Mouse (Mus musculus) left cerebral cortex, postnatal 25 days (tissue): ENCODE data around the gene Ulk3. TPM values are rescaled to one million over a fixed set of nuclear protein-coding genes. Genes with fewer than 3 reads are reported as not detected.

Experiments
- DNase-seq, 2 experiments: peaks; one replicate each; pipeline ENCODE4 v3.0.0; 2022; ENCODE audit warnings: low spot score in 2 of 2, mixed read lengths in 1 of 2
- intact Hi-C: fragments of 180-260 bp; cut with DNase I; formaldehyde crosslinking; loops from one replicate; pipeline ENCODE4 v1.15.1; 2025
- total RNA-seq, 2 experiments: library from RNA; stranded (reverse); gene quantifications; 2 replicates each; pipeline ENCODE4 v1.2.3; 2021

Gene Ulk3
- total RNA-seq, 2 experiments from 2014 or later = 25.5 to 34.4 TPM

DNA sequence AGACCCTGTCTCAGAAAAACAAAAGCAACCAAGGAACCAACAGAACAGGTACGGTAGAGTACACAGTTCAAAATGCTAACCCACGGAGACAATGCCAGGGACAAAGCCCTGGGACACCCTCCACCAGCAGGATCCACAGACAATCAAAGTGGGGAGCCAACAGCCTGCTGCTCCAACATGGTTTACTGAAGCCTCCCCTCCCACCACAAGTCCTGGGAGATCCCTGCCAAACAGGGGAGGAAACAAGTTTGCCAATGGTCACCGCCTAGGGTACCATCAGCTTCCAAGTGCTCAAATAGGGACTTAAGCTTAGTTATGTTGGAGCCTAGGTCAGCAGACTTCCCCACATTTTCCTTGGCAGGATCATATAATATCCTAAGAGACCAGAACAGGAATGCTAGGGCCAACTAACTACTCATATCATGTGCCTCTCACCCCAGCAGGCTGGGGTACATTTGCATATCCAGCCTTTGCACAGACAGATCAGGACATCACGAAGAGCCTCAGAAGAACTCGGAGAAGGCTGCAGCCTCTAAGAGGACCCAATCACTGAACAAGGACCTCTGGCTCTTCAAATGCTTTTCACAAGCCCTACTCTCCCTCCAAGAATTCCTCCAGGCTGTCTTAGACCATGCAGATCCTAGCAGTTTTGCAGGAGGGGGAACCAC lies 50.5 kb downstream of the Ulk3 start:
- DNase-seq = no peak
- intact Hi-C loops = no loop called here

DNA sequence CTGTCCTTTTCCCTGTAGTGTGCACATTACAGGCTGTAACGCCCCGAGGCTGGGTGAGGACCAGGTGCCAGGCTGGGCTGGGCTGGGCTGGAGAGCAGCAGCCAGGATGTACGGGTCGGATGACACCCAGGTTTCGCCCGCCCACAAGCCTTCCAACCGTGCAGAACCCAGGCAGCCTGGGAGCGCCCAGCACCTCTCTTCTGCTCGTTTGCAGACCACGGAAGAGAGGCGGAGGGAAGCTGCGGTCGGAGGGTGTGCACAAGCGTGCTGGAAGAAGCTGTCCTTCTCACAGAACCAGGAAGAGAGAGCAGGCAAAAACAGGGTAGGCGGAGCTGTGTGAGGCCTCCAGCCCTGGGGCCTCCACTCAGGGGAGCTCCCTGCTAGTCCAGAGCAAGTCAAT lies 51.1 kb downstream of the Ulk3 start:
- intact Hi-C loops = no loop called here
- DNase-seq = peak; percentile 45 to 47

DNA sequence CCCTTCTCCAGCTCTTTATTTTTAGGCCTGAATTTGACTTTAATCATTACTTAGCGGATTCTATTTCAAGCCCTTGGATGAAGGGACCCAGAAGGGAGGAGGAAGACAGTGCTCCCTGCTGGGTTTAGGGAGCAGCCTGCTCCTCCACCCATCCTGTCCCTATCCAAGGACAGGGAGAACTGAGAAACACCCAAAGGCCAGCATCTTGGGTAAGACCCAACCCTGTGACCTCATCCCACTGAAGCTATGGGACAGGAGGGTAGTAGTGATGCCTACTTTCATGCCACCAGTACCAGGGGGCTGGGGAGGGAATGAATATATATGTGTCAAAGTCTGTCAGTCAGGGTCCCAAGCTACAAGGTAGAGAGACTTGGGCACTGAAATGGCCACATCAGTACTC lies 51.8 kb downstream of the Ulk3 start:
- DNase-seq = no peak
- intact Hi-C loops = no loop called here

DNA sequence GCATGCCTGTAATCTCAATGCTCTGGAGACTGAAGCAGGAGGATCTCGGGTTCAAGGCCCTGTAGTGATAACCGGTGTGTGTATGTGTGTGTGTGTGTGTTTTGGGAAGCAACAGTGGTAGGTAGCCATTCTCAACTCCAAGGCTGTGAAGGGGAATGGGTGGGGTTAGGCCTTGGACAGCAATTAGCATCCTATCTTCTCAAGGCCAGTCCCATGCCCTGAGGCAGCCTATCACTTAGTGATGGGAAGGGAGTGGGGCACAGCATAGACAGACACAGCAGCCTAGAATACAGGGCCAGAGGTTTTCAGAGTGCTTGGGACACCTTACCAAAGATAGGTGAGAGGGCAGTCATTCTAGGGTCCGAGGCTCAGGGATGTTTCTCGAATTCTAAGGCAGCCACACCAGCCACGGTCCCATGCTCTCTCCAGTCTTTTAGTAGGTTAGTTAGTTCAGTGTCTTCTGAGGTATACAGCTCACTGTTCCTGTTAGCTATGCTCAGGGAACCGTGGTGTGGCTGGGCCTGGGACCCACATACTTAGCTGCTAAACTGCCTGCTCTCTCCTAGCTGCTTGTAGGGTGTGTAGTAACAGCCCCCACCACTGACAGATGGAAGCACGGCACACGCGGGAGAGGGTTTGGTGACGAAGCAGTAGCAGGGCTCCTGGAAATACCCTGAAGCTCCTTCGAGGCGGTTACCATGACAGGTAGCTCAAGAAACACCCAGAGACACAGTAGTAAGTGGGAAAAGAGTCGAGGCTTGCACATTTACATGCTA lies 52.7 kb downstream of the Ulk3 start:
- intact Hi-C loops = no loop called here
- DNase-seq = peak in 1 of 2 experiments; percentile 58

DNA sequence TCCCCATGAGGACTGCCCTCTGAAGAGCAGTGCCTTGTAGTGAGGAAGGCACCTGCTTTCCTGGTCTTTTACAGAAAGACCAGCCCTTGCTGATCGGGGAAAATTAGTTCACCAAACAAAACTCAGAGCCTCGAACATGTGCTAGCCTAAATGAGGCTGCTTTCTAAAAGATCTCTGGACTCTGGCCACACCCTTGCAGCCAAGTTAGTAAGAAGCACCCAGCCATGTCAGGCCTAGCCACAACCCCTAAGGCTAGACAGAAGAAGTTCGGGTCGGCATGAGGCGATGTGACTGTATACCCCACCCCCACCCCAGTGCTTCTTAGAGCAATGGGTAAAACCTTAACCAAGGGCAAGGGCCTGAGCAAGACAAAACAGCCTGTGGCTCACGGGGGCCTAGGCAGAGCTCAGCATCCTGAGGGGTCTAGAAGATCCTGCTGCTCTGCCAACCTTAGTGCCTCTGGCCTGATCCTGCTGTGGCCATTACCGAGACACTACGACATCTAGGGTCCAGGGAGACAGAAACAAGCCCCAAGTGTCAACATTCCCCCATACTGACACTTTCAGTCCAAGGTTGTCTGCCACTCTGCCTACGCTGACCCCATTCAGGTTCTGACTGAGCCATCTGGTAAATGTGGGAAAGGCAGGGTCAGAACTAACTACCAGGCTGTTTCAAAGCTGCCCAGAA lies 54.1 kb downstream of the Ulk3 start:
- intact Hi-C loops = no loop called here
- no peak for DNase-seq

DNA sequence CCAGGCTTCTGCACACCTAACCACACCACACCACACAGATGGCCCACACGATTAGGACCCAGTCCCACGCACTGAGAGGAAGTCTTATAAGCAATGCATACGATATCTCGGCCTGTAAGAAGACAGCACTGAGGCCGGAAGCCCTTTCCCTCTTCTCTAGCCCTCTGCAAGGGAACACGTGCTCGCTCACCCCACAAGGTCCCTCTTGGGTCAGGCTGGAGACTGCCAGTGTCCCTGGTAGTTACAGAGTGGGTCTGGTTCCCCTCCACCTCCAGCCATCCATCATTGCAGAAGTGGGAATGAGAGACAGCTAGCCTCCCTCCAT lies 54.6 kb downstream of the Ulk3 start:
- DNase-seq = no peak
- intact Hi-C loops = loop anchor here (2.0 kb wide), 1 partner anchor 15 kb away; no protein-coding TSS in a partner anchor

DNA sequence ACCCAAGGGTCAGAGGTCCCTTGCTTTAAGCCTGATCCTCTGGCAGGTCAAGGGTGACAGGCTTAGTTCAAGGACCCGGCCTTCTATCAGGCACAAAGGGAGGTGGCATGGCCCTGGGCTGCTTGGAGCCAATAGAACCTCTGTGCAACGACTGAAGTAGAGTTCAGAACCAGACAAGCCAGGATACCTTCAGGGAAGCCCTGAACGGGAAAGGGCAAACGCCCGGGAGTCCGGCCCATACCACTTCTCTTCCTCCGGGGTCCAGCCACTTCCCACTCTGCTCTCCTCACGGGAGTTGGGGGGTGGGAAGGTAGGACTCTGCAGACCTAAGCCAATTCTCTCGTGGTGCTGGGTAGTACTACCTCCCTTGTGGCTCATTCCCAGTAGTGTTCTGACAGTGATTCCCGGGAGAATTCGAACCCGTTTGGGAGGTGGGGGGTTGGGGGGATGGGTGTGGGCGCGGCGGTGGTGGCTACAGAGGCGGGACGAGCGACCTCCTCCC lies 55.2 kb downstream of the Ulk3 start:
- no peak for DNase-seq
- intact Hi-C loops = loop anchor here (2.0 kb wide), 1 partner anchor 16 kb away; no protein-coding TSS in a partner anchor

DNA sequence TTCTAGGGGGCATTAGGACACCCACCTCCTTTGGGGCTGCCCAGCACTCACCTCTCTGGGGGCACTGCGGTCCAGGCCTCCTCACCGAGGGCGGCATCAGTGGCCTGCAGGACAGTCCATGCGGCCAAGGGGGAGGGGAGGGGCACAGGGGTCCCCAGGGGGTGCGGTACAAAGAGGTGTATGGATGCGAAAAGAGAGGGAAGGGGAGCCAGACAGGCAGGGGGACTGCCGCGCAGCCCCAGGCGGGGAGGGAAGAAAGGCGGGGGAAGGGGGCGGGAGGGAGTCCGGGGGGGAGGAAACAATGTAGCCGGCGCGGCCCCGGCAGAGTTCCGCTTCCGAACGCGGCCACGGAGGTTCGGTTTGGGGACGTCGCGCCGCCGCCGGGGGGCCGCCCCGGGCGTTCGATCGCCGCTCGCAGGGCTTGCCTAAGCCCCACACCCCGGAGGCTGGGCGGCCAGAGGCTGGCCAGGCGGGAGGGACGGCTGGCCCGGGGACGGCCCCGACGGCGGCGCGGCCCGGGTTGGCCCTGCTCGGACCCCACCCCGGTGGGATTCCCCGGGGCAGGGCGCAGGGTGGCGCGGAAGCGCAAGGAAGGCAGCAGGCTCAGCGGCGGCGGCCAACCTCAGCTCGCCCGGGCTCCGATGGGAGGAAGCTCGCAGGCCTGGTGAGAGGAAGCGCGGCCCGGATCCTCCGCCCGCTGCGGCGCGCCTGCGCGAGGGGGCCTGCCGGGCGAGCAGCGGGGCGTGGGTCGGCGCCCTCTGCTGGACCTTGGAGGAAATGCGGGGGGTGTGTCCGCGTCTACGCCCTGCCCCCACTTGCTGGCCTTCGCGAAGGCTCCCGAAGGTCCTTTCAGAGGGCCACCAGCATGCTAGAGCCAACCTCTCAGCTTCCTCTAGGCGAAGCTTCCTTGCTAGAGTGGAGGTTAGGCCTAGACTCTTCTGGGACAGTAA lies 56.0 kb downstream of the Ulk3 start:
- peak; percentile 91 to 92 for DNase-seq
- intact Hi-C loops = loop anchor here (2.0 kb wide), 1 partner anchor 16 kb away; no protein-coding TSS in a partner anchor

Other genes with a start within 250 kb of the Ulk3 start
- 10 to 100 TPM; 15.5 to 16.5 TPM for gene Ppcdc, start 149.3 kb upstream of the Ulk3 start, total RNA-seq
- gene Scamp5, start 121.4 kb upstream of the Ulk3 start, total RNA-seq = 100 to 1,000 TPM; 403 to 415 TPM
- 10 to 100 TPM; 15.6 to 16.1 TPM for gene Rpp25, start 85.4 kb upstream of the Ulk3 start, total RNA-seq
- 100 to 1,000 TPM; 423 to 447 TPM for gene Cox5a, start 68.2 kb upstream of the Ulk3 start, total RNA-seq
- 10 to 100 TPM; 20.6 to 23.5 TPM for gene Fam219b, start 51.9 kb upstream of the Ulk3 start, total RNA-seq
- 10 to 100 TPM; 68.9 to 74.9 TPM for gene Mpi, start 36.7 kb upstream of the Ulk3 start, total RNA-seq
- gene Scamp2, start 28.5 kb upstream of the Ulk3 start, total RNA-seq = 10 to 100 TPM; 22.5 to 25.6 TPM
- 10 to 100 TPM; 11.0 to 17.4 TPM for gene Cplx3, start 16.8 kb downstream of the Ulk3 start, total RNA-seq
- gene Lman1l, start 31.3 kb downstream of the Ulk3 start, total RNA-seq = not detected
- 10 to 100 TPM; 35.8 to 37.8 TPM for gene Csk, start 64.2 kb downstream of the Ulk3 start, total RNA-seq
- gene Cyp1a2, start 94.3 kb downstream of the Ulk3 start, total RNA-seq = not detected
- under 1 TPM in 1 of 2 experiments, not detected in 1; 0.14 TPM for gene Cyp1a1, start 98.5 kb downstream of the Ulk3 start, total RNA-seq
- 10 to 100 TPM; 12.9 to 13.5 TPM for gene Edc3, start 119.1 kb downstream of the Ulk3 start, total RNA-seq
- 10 to 100 TPM; 75.3 to 76.6 TPM for gene Clk3, start 176.4 kb downstream of the Ulk3 start, total RNA-seq
- gene Arid3b, start 247.3 kb downstream of the Ulk3 start, total RNA-seq = 10 to 100 TPM in 1 of 2 experiments, 1 to 10 TPM in 1; 8.7 to 10.7 TPM